Mouse (Mus musculus): Measurements from ENCODE around the gene Wfdc18.

Wfdc18 gene

GRCm38 (mm10) chr11:83741841-83742240 lies 33.0 kb downstream of the Wfdc18 start:
- DNase-seq (ENCODE audit: extremely low read depth, insufficient read length, low spot score), result no peak

- no peak for DNase-seq (ENCODE audit: extremely low read depth, insufficient read length, low spot score)
Observed at GRCm38 (mm10) chr11:83742731-83743355, 34.0 kb downstream of the Wfdc18 start.

DNA sequence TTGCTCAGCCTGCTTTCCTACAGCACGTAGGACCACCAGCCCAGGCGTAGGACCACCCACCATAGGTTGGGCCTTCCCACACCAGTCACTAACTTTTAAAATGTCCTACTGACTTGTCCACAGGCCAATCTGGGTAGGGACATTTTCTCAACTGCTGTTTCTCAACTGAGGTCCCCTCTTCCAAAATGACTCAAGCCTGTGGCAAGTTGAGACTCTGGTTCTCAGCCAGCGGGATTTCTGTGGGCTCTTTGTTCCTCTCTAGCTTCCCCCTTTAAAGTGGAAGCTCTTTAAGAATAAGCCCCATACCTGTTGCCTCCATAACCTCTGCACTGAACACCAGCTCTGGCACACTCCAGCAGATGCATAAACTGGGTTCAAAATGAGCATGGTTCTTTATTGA lies 34.7 kb downstream of the Wfdc18 start:
- no peak for DNase-seq (ENCODE audit: extremely low read depth, insufficient read length, low spot score)

- no peak for DNase-seq (ENCODE audit: extremely low read depth, insufficient read length, low spot score)
Observed at GRCm38 (mm10) chr11:83746152-83746551, 37.3 kb downstream of the Wfdc18 start.

DNA sequence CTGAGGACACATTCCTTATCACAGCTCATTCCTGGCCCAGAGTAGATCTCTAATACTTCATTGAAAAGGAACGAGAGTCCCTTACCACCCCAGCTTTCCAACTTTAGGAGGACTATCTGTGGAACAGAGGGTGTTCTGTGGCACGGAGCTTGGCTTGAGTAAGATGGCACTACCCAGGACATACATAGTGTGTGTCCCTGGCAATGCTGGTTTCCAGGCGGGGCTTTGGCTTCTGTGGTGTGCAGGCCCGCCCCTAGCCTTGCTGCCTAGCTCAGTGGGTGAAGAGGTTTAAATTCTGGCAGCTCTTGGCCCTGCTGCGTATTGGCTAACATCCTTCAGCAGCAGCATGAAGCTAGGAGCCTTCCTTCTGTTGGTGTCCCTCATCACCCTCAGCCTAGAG lies 37.9 kb downstream of the Wfdc18 start, which contains the start of gene Wfdc21:
TSS of gene Wfdc21 (plus strand) at position 260 of the 400 bp plus-strand sequence.
- no peak for DNase-seq (ENCODE audit: extremely low read depth, insufficient read length, low spot score)

DNA sequence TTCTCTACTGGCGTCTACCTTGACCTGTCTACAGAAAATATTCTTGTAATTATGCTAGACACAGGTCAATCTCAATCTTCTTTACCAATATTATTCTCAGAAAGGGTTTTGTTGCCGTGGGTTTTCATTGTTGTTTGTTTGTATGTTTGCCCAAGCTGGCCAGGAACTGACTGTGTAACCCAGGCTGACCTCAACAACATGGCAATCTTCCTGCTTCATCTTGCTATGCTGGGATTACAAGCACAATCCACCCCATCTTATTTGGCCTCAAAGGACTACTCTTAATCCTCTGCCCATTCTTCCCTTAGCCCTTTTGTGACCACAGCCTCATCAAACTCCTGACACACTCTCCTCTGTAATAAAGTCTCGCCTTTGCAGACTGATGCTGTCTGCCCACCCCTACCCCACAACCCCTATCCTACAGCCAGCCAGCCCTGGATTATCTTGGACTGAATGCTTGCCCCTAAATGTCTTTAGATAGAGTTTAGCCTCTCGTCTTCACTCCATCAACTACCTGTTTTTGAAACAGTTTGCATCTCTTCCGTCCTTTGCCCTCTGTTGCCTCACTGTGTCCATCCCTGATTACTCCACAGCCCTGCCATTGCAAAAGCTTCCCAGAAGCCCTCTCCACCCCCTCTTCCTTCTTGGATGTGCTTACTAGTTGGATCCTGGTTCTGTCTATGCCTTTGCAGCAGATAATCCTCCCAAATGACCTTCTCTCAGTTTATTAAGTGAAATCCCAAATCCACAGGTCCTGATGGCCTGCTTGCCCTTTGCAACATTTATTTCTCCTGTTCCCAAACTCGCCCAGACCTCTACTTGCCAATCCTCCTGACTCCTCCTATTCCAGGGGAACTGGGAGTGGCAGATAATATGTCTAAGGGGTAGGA lies 38.8 kb downstream of the Wfdc18 start:
- no peak for DNase-seq (ENCODE audit: extremely low read depth, insufficient read length, low spot score)

- DNase-seq (ENCODE audit: extremely low read depth, insufficient read length, low spot score), result peak; percentile 89
Observed at GRCm38 (mm10) chr11:83753581-83754181, 44.9 kb downstream of the Wfdc18 start, which contains the start of gene Heatr6. Gene Heatr6 (plus strand): TSS chr11:83753696.

DNA sequence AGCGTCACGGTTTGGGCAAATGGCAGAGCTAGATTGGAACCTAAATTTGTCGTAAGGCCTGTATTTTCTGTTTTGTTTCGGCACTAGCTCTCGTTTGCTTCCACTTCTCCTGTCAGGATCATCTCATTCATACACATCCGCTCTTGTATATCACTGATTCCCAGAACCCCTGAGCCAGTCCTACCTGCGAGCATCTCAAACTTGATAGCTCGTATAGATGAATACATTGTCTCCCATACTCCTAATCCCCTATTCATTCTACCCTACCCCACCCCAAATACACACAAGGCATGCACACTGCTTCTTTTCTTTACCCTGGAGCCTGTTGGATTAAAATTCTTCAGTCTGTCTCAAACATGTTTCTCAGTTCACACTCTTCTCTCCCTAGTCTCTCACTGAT lies 45.4 kb downstream of the Wfdc18 start:
- no peak for DNase-seq (ENCODE audit: extremely low read depth, insufficient read length, low spot score)

Data from 3134 (cell line).